ENCODE assay signal across 8 mouse cellular contexts in the genomic region with DNA sequence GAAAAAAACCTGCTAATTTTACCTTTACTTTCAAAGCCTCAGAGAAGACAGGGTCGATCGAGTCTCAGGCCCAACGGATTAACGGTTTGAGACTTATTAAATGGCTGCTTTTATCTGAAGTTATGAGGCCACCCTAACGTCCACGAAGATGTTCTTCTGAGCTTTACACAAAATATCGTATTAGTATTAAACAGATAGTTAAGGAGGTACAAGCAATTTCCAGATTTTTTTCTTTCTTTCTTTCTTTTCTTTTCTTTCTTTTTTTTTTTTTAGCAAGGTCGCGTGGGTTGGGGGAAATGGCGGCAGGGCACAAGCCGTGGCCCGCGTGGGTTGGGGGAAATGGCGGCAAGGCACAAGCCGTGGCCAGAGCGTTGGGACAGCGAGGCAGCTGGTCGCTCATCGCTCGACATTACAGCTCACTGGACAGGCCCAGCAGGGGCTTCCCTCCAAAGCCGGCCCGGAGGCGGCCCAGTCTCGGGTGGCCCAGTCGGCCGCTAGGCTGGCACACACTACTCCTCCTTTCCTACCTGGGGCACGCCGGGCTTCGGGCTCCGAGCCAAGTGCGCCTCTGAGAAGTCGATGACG. TPM values are rescaled to one million over a fixed set of nuclear protein-coding genes. Genes with fewer than 3 reads are reported as not detected.
DNase-seq lines count a peak whose midpoint lies in the region; ATAC-seq lines count a peak whose summit lies in the region.

No protein-coding gene starts in this region.

- ATAC-seq in neural tube, embryonic 11.5 days (ENCODE audit: insufficient read depth, low FRiP score, low TSS enrichment): peak; percentile 82
- peak; percentile 86 for ATAC-seq in embryonic facial prominence, embryonic 12.5 days (ENCODE audit: insufficient number of reproducible peaks, insufficient read depth, low FRiP score, low TSS enrichment)
- ATAC-seq in intestine, embryonic 15.5 days: peak; percentile 83
- ATAC-seq in neural tube, embryonic 12.5 days (ENCODE audit: low FRiP score, low read depth): peak; percentile 84

- H3K4me1 ChIP-seq in neural tube, embryonic 11.5 days (ENCODE audit: control insufficient read depth, insufficient read depth, low read length): no peaks in the 10 kb centered on the region; the same call in 1 of the 2 replicates
- peaks cover 17% of the 10 kb centered on the region for H3K4me1 ChIP-seq in embryonic facial prominence, embryonic 12.5 days
- H3K4me1 ChIP-seq in intestine, embryonic 15.5 days (replicated peaks): 0 out of 2 replicates have a peak, but pooled peaks cover 8% of the 10 kb centered on the region
- H3K4me1 ChIP-seq in neural tube, embryonic 12.5 days: peaks cover 17% of the 10 kb centered on the region

- peak overlapping the region; percentile 89 for H3K9ac ChIP-seq in neural tube, embryonic 11.5 days (ENCODE audit: low read length)
- H3K9ac ChIP-seq in embryonic facial prominence, embryonic 12.5 days: peak overlapping the region; percentile 91
- H3K9ac ChIP-seq in intestine, embryonic 15.5 days: peak overlapping the region; percentile 87
- H3K9ac ChIP-seq in neural tube, embryonic 12.5 days: peak overlapping the region; percentile 91

- no peak for DNase-seq in neural tube, embryonic 11.5 days (ENCODE audit: low spot score)
- DNase-seq in neural tube, embryonic 10.5 days (ENCODE audit: extremely low spot score, low spot score): no peak
- no peak for DNase-seq in cerebellum, adult 8-10 months
- DNase-seq in frontal cortex, postnatal 36 days (ENCODE audit: low spot score in 2 of 2): no peak
- DNase-seq in Muller cell, postnatal 12 days (ENCODE audit: inconsistent ontology term): no peak

- peak overlapping the region; percentile 71 for H3K4me3 ChIP-seq in neural tube, embryonic 11.5 days (ENCODE audit: low read depth, low read length)
- H3K4me3 ChIP-seq in embryonic facial prominence, embryonic 12.5 days: peak overlapping the region; percentile 99
- peak overlapping the region; percentile 80 for H3K4me3 ChIP-seq in intestine, embryonic 15.5 days (replicated peaks)
- peak overlapping the region; percentile 98 for H3K4me3 ChIP-seq in neural tube, embryonic 12.5 days

- H3K36me3 ChIP-seq in neural tube, embryonic 11.5 days (ENCODE audit: control insufficient read depth, insufficient read depth, low read length): peaks cover 12% of the 10 kb centered on the region; the same call in 1 of the 2 replicates
- H3K36me3 ChIP-seq in embryonic facial prominence, embryonic 12.5 days: peaks cover 45% of the 10 kb centered on the region
- peaks cover 19% of the 10 kb centered on the region for H3K36me3 ChIP-seq in intestine, embryonic 15.5 days
- H3K36me3 ChIP-seq in neural tube, embryonic 12.5 days: peaks cover 38% of the 10 kb centered on the region

- H3K4me2 ChIP-seq in neural tube, embryonic 11.5 days (ENCODE audit: low read depth): peak overlapping the region; percentile 50
- H3K4me2 ChIP-seq in embryonic facial prominence, embryonic 12.5 days (replicated peaks): peak overlapping the region; percentile 65
- H3K4me2 ChIP-seq in intestine, embryonic 15.5 days (replicated peaks): peak overlapping the region; percentile 74
- H3K4me2 ChIP-seq in neural tube, embryonic 12.5 days (replicated peaks): peak overlapping the region; percentile 67

- no peak overlapping the region for H3K27ac ChIP-seq in neural tube, embryonic 11.5 days (ENCODE audit: low read depth, low read length)
- peak overlapping the region; percentile 84 for H3K27ac ChIP-seq in embryonic facial prominence, embryonic 12.5 days
- H3K27ac ChIP-seq in intestine, embryonic 15.5 days: peak overlapping the region; percentile 82
- peak overlapping the region; percentile 74 for H3K27ac ChIP-seq in neural tube, embryonic 12.5 days

- H3K9me3 ChIP-seq in neural tube, embryonic 11.5 days (ENCODE audit: control insufficient read depth, low read length): no peaks in the 10 kb centered on the region
- no peaks in the 10 kb centered on the region for H3K9me3 ChIP-seq in embryonic facial prominence, embryonic 12.5 days
- H3K9me3 ChIP-seq in intestine, embryonic 15.5 days: no peaks in the 10 kb centered on the region
- no peaks in the 10 kb centered on the region for H3K9me3 ChIP-seq in neural tube, embryonic 12.5 days

- whole genome bisulfite sequencing in neural tube, embryonic 11.5 days: under 1% methylated on average over 33 of the region's 33 CpGs
- under 1% methylated on average over 33 of the region's 33 CpGs for WGBS in embryonic facial prominence, embryonic 12.5 days
- under 1% methylated on average over 33 of the region's 33 CpGs for WGBS in intestine, embryonic 15.5 days
- WGBS in neural tube, embryonic 12.5 days: under 1% methylated on average over 33 of the region's 33 CpGs

- no peaks in the 10 kb centered on the region for H3K27me3 ChIP-seq in neural tube, embryonic 11.5 days (ENCODE audit: control insufficient read depth, insufficient read depth, low read length)
- no peaks in the 10 kb centered on the region for H3K27me3 ChIP-seq in embryonic facial prominence, embryonic 12.5 days
- H3K27me3 ChIP-seq in intestine, embryonic 15.5 days (replicated peaks): no peaks in the 10 kb centered on the region
- H3K27me3 ChIP-seq in neural tube, embryonic 12.5 days (replicated peaks): no peaks in the 10 kb centered on the region

RNA-seq across cellular contexts. Expression of a gene that starts 0.5 kb away (rescaled TPM):
- 287 and 298 TPM in 2 replicates for polyA plus RNA-seq in neural tube, embryonic 11.5 days (2014; fragmentation: Nextera tagmentation; extraction: Ambion mirVana)
- 278 and 300 TPM in 2 replicates for polyA plus RNA-seq in embryonic facial prominence, embryonic 12.5 days (2016; fragmentation: Nextera tagmentation; extraction: Ambion mirVana)
- 290 and 308 TPM in 2 replicates for polyA plus RNA-seq in intestine, embryonic 15.5 days (2015; fragmentation: Nextera tagmentation; extraction: Ambion mirVana)
- 243 and 264 TPM in 2 replicates for polyA plus RNA-seq in neural tube, embryonic 12.5 days (2016; fragmentation: Nextera tagmentation; extraction: Ambion mirVana)

RNA-seq across cellular contexts. Expression of a gene that starts 0.6 kb away (rescaled TPM):
- 45.6 and 47.0 TPM in 2 replicates for polyA plus RNA-seq in neural tube, embryonic 11.5 days (2014; fragmentation: Nextera tagmentation; extraction: Ambion mirVana)
- 73.2 and 76.0 TPM in 2 replicates for polyA plus RNA-seq in embryonic facial prominence, embryonic 12.5 days (2016; fragmentation: Nextera tagmentation; extraction: Ambion mirVana)
- 48.3 and 50.6 TPM in 2 replicates for polyA plus RNA-seq in intestine, embryonic 15.5 days (2015; fragmentation: Nextera tagmentation; extraction: Ambion mirVana)
- 53.2 and 60.3 TPM in 2 replicates for polyA plus RNA-seq in neural tube, embryonic 12.5 days (2016; fragmentation: Nextera tagmentation; extraction: Ambion mirVana)

RNA-seq across cellular contexts. Expression of a gene that starts 28.9 kb away (rescaled TPM):
- 159 and 164 TPM in 2 replicates for polyA plus RNA-seq in neural tube, embryonic 11.5 days (2014; fragmentation: Nextera tagmentation; extraction: Ambion mirVana)
- polyA plus RNA-seq in embryonic facial prominence, embryonic 12.5 days (2016; fragmentation: Nextera tagmentation; extraction: Ambion mirVana): 142 and 147 TPM in 2 replicates
- polyA plus RNA-seq in intestine, embryonic 15.5 days (2015; fragmentation: Nextera tagmentation; extraction: Ambion mirVana): 108 and 119 TPM in 2 replicates
- polyA plus RNA-seq in neural tube, embryonic 12.5 days (2016; fragmentation: Nextera tagmentation; extraction: Ambion mirVana): 133 and 137 TPM in 2 replicates

RNA-seq across cellular contexts. Expression of a gene that starts 51.3 kb away (rescaled TPM):
- not detected in 2 replicates for polyA plus RNA-seq in neural tube, embryonic 11.5 days (2014; fragmentation: Nextera tagmentation; extraction: Ambion mirVana)
- polyA plus RNA-seq in embryonic facial prominence, embryonic 12.5 days (2016; fragmentation: Nextera tagmentation; extraction: Ambion mirVana): not detected in 2 replicates
- not detected in 2 replicates for polyA plus RNA-seq in intestine, embryonic 15.5 days (2015; fragmentation: Nextera tagmentation; extraction: Ambion mirVana)
- not detected in 2 replicates for polyA plus RNA-seq in neural tube, embryonic 12.5 days (2016; fragmentation: Nextera tagmentation; extraction: Ambion mirVana)

RNA-seq across cellular contexts. Expression of a gene that starts 55.1 kb away (rescaled TPM):
- 55.5 and 70.0 TPM in 2 replicates for polyA plus RNA-seq in neural tube, embryonic 11.5 days (2014; fragmentation: Nextera tagmentation; extraction: Ambion mirVana)
- 66.4 and 74.9 TPM in 2 replicates for polyA plus RNA-seq in embryonic facial prominence, embryonic 12.5 days (2016; fragmentation: Nextera tagmentation; extraction: Ambion mirVana)
- 115 and 119 TPM in 2 replicates for polyA plus RNA-seq in intestine, embryonic 15.5 days (2015; fragmentation: Nextera tagmentation; extraction: Ambion mirVana)
- polyA plus RNA-seq in neural tube, embryonic 12.5 days (2016; fragmentation: Nextera tagmentation; extraction: Ambion mirVana): 65.0 and 66.3 TPM in 2 replicates
